Mouse (Mus musculus) megakaryocyte, embryonic 14.5 days (primary cell): ENCODE measurements around the gene Mylip. TPM values are rescaled to one million over a fixed set of nuclear protein-coding genes. Genes with fewer than 3 reads are reported as not detected.

Source experiments
- H3K27me3 ChIP-seq: replicated peaks from 2 replicates; pipeline ENCODE3; 2012; ENCODE audit warnings: inconsistent platforms
- H3K36me3 ChIP-seq: replicated peaks from 2 replicates; pipeline ENCODE3; 2012; ENCODE audit warnings: low read length, inconsistent platforms, mixed read lengths
- H3K4me1 ChIP-seq: 2 replicates; pipeline ENCODE4 v1.6.1; 2012; ENCODE audit warnings: inconsistent platforms
- H3K4me3 ChIP-seq: replicated peaks from 2 replicates; pipeline ENCODE3; 2012; ENCODE audit warnings: moderate library complexity, mild to moderate bottlenecking, inconsistent platforms
- H3K9me3 ChIP-seq: 2 replicates; pipeline ENCODE4 v1.6.1; 2012; ENCODE audit warnings: inconsistent platforms
- FLI1 ChIP-seq: IDR thresholded peaks from 2 replicates; pipeline ENCODE4 v1.6.1; 2012; ENCODE audit warnings: low read length, inconsistent platforms, mixed read lengths
- GATA1 ChIP-seq: IDR thresholded peaks from 3 replicates; pipeline ENCODE4 v1.6.1; 2012; ENCODE audit warnings: mixed read lengths, low read length, inconsistent platforms, borderline replicate concordance
- polyA plus RNA-seq: library from polyadenylated mRNA; stranded (reverse); fragments of >175 nt; gene quantifications from 2 replicates; pipeline ENCODE4 v1.2.3, GENCODE M21; 2012; ENCODE audit warnings: low replicate concordance; ENCODE audit not compliant: insufficient read depth

Gene Mylip
- polyA plus RNA-seq, 1 experiment: 4.6 TPM

DNA sequence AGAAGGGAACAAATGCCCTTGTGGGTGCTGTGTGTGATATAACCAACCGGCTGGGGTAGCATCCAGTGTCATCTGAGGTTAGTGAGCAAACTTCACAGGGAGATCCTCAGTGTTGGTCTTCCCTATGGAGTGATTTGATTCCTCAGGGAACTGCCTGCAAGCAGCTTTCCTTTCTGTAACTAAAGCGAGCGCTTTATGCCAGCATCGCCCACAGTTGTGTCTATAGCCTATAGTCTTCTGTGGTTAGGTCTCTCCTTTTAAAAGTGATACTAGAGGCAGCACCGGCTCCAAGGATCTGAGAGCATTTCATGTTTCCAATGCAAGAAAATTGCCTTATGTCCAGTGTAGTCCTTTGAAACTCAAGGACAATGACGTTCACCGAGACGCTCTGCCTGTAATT, 54.7 kb downstream of the Mylip start:
- Histone ChIP-seq H3K27me3 (no peaks in the 10 kb centered on the region), H3K4me3 (no peak overlapping the region), H3K4me1 (peaks cover 85% of the 10 kb centered on the region), H3K9me3 (no peaks in the 10 kb centered on the region), H3K36me3 (no peaks in the 10 kb centered on the region)
- no peak for TF ChIP-seq GATA1
- no peak for TF ChIP-seq FLI1

GRCm38 (mm10) chr13:45444652-45445051, 55.1 kb downstream of the Mylip start:
- Histone ChIP-seq H3K36me3 (no peaks in the 10 kb centered on the region), H3K4me3 (peak overlapping the region; percentile 57), H3K9me3 (no peaks in the 10 kb centered on the region), H3K27me3 (no peaks in the 10 kb centered on the region), H3K4me1 (peaks cover 86% of the 10 kb centered on the region)
- TF ChIP-seq GATA1: no peak

DNA sequence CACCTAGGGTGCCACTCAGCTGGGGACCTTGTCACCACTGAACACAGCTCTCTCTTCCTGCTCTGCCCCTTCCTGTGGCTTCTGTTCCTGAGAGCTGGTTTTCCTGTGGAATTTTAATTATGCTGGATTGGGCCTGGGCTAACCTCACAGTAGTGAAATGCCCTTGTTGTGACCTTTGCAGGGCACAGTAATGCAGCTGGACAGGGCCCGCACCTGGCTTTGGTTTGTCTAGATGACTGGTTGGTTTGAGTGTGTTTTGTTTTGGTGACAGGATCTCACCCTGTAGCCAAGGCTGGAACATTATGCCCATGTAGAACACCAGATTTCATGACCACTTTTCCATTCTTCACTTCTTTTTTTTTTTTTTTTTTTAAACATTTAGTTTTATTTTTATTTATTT, 57.1 kb downstream of the Mylip start:
- Histone ChIP-seq H3K9me3 (peaks cover 6% of the 10 kb centered on the region), H3K4me3 (peak overlapping the region; percentile 62), H3K27me3 (no peaks in the 10 kb centered on the region), H3K36me3 (peaks cover 10% of the 10 kb centered on the region), H3K4me1 (peaks cover 76% of the 10 kb centered on the region)
- TF ChIP-seq GATA1: no peak
- no peak for TF ChIP-seq FLI1

GRCm38 (mm10) chr13:45452437-45452836, 62.9 kb downstream of the Mylip start:
- peaks cover 10% of the 10 kb centered on the region for H3K36me3 ChIP-seq
- H3K27me3 ChIP-seq: no peaks in the 10 kb centered on the region
- H3K4me1 ChIP-seq: peaks cover 72% of the 10 kb centered on the region
- peaks cover 6% of the 10 kb centered on the region for H3K9me3 ChIP-seq
- no peak overlapping the region for H3K4me3 ChIP-seq
- TF ChIP-seq FLI1: no peak
- no peak for TF ChIP-seq GATA1

DNA sequence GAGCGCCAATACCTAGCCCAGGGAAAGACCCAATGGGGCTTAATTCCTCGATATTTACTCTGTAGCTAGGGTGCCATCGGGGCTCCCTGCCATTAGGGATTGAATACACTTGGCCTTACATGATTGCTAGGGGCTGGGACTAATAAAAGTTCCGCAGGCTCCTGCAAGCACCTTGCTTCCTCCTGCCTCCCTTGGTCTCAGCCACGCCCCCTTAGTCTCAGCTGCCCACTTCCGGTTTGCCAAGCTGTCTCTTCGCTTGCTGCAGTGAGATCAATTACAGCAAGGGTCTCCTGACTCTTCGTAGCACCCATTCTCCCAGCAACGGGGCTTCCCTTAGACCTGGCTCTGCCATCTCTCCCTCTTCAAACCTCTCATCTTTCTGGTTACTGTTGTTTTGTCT, 63.5 kb downstream of the Mylip start:
- Histone ChIP-seq H3K27me3 (no peaks in the 10 kb centered on the region), H3K9me3 (peaks cover 6% of the 10 kb centered on the region), H3K4me3 (peak overlapping the region; percentile 8), H3K36me3 (peaks cover 10% of the 10 kb centered on the region), H3K4me1 (peaks cover 68% of the 10 kb centered on the region)
- peak; percentile 29; the same call in 1 of the 2 replicates for TF ChIP-seq FLI1
- no peak for TF ChIP-seq GATA1

DNA sequence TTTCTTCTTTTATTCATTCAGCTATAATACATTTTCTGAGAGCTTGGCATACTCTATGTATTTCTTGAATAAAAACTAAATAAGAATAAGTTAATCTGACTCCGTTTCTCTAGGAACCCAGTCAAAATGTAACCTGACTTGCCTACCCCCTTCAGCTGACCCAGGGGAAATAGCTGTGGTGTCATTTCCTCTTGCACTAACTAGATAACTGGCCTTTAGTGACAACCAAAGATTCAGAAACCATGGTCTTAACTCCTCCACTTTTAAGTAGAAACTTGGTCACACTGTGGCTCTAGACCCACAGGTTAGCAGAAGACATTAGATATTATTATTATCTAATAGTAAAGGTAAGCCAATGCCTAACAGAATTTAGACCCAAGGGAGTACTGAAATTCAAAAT, 64.5 kb downstream of the Mylip start:
- Histone ChIP-seq H3K4me3 (peak overlapping the region; percentile 53), H3K27me3 (no peaks in the 10 kb centered on the region), H3K36me3 (peaks cover 10% of the 10 kb centered on the region), H3K9me3 (peaks cover 6% of the 10 kb centered on the region), H3K4me1 (peaks cover 58% of the 10 kb centered on the region)
- TF ChIP-seq FLI1: no peak
- TF ChIP-seq GATA1: no peak; the same call in 2 of the 3 replicates

GRCm38 (mm10) chr13:45454641-45455040, 65.1 kb downstream of the Mylip start:
- Histone ChIP-seq H3K27me3 (no peaks in the 10 kb centered on the region), H3K9me3 (peaks cover 6% of the 10 kb centered on the region), H3K4me3 (peak overlapping the region; percentile 89), H3K4me1 (peaks cover 55% of the 10 kb centered on the region), H3K36me3 (peaks cover 10% of the 10 kb centered on the region)
- TF ChIP-seq FLI1 (no peak), GATA1 (no peak)

DNA sequence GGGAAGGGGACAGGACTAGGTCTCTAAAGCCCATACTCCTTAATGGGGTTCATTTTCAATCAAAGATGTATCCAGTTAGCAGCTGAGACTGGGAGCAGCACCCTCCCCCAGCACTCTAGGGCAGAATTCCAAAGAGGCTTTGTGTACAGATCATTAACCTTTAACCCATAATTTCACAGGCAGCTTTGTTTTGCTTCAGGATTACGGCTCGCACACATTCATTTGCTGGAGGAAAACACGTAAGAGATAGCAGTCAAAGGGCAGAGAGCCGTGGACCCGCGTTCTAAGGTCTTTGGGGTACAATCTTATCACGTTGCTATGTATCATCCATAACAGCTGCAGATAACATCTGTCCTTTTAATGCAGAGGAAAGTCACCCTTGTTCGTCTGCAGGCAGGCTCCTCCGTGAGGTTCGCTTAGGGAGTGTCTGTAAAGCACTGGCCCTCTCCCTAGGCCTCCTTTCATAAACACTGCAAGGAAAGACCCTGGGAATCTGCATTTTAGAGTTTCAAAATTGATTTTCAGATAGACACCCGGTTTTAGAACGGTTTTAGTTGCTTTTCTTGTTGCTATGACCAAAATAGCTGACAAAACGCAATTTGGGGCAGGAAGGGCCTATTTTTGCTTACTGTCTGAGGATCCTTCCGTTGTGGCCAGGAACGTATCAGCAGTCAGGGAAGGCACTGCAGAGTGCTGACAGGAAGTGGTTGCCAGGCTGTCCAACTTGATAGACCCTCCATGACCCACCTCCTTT, 65.7 kb downstream of the Mylip start:
- Histone ChIP-seq H3K9me3 (peaks cover 6% of the 10 kb centered on the region), H3K4me1 (peaks cover 62% of the 10 kb centered on the region), H3K4me3 (peak overlapping the region; percentile 89), H3K27me3 (no peaks in the 10 kb centered on the region), H3K36me3 (peaks cover 11% of the 10 kb centered on the region)
- TF ChIP-seq GATA1: peak; percentile 85; the same call in 2 of the 3 replicates
- peak; percentile 94 for TF ChIP-seq FLI1

DNA sequence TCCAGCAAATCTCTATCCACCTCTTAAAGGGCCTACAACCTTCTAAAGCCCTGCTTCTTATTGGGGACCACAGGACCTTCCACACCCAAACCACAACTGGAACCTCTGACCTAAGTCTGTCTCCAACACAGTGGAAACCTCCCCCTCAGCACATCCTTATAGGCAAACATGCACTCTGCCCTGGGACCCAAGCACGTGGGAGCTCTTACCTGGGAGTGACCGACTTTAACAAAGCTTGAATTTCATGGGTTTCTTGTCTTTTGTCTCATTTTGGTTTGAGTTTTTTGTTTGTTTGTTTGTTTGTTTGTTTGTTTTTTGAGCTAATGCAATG, 66.3 kb downstream of the Mylip start:
- peaks cover 11% of the 10 kb centered on the region for H3K36me3 ChIP-seq

DNA sequence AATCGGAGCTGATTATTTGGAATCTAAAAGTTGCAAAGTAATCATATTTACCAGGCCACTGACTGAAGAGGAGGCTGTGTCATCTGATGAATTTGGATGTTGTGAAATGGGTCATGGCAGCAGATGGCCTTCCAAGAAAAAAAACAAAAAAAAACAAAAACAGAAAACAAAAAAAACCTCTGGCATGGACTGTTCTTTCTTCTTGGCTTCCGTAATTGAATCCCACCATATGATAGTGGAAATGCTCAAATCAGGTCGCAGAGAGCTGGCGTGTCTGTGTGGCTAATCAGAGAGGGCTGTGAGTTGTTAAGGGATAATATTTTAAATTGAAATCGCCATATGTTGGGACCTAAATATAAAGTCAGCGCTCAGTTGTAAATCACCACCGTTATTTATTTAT, 67.9 kb downstream of the Mylip start:
- Histone ChIP-seq H3K4me3 (no peak overlapping the region), H3K9me3 (no peaks in the 10 kb centered on the region), H3K4me1 (peaks cover 71% of the 10 kb centered on the region), H3K27me3 (no peaks in the 10 kb centered on the region), H3K36me3 (peaks cover 5% of the 10 kb centered on the region)
- TF ChIP-seq GATA1 (no peak), FLI1 (no peak)

More for the DNA sequence above, 66.3 kb downstream of the Mylip start:
- no peak for TF ChIP-seq GATA1
- no peak for TF ChIP-seq FLI1
- Histone ChIP-seq H3K27me3 (no peaks in the 10 kb centered on the region), H3K9me3 (peaks cover 6% of the 10 kb centered on the region), H3K4me1 (peaks cover 67% of the 10 kb centered on the region), H3K4me3 (peak overlapping the region; percentile 89)

DNA sequence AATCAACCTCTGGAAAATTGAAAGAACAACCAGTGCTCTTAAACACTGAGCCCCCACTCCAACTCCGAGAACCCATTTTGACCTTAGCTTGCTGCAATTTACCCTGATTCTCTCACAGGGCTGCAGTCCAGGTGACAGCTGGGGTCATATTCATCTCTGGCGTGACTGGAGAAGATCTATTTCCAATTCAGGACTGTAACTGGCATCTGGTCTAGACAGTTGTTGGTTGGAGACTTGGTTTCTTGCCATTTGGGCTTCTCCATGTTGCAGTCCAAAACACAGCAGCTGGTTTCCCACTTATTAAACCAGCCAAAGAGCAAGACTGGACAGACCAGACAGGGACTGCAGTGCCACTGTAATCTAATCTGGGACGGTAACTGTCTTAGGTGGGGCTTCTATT, 70.6 kb downstream of the Mylip start:
- peaks cover 44% of the 10 kb centered on the region for H3K4me1 ChIP-seq
- H3K27me3 ChIP-seq: no peaks in the 10 kb centered on the region
- H3K36me3 ChIP-seq: peaks cover 5% of the 10 kb centered on the region
- H3K9me3 ChIP-seq: no peaks in the 10 kb centered on the region
- no peak overlapping the region for H3K4me3 ChIP-seq
- TF ChIP-seq FLI1 (no peak), GATA1 (no peak)
